Mouse (Mus musculus): Measurements from ENCODE around the gene Tet1. TPM values are rescaled to one million over a fixed set of nuclear protein-coding genes. Genes with fewer than 3 reads are reported as not detected.

The Tet1 gene
- 0.17 and 0.29 TPM in 2 replicates for polyA plus RNA-seq (2012; rRNA removed)

GRCm38 (mm10) chr10:62908896-62909295 lies at the start of gene Tet1:
Gene Tet1, minus strand, starts transcription at chr10:62908996.

DNA sequence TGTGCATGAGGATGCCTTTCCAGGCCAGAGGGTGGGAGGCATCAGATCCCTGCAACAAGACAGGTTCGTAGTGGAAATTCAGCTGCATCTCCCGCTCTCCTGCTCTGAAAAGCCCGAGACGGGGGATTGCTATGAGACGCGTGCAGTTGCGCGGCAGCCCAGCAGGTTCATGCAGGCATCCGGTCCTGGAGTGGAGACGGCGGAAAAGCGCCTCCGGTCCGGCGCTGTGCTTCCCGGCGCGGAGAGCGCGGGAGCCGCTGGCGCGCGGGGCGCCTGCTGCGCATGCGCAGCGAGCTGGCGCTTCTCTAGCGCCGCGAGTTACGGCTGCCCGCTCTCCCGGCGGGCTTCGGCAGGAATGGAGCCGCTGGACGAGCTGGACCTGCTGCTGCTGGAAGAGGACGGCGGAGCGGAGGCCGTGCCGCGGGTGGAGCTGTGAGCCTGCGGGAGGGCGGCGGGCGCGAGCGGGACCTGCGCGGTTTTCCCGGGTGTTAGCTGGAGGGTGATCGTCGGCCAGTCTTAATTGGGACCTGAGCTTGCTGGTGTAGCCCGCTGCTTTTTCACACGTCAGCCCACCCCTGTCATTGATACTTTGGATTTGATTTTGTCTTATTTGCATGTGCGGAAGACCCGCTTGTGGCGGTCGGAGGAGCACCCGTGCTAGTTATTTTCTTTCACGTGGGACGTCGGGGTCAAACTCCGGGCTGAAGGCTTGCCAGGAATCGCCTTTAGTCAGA lies 38.1 kb upstream of the Tet1 start, which contains the start of gene Dna2:
Gene Dna2 (plus strand): TSS at position 289 of the 734 bp plus-strand sequence.

GRCm38 (mm10) chr10:62919925-62920765 lies 11.3 kb upstream of the Tet1 start, which contains the start of gene Slc25a16:
Gene Slc25a16, plus strand, starts transcription at chr10:62920633.

GRCm38 (mm10) chr10:62792177-62793090 lies 116.4 kb downstream of the Tet1 start, which contains the start of gene Ccar1:
Gene Ccar1, minus strand, starts transcription at chr10:62792286.

Other genes with a start within 250 kb of the Tet1 start
- 0.09 and 0.10 TPM in 2 replicates for gene Stox1, start 182.9 kb downstream of the Tet1 start, polyA plus RNA-seq (2012; rRNA removed)
- gene Ccar1, start 116.7 kb downstream of the Tet1 start, polyA plus RNA-seq (2012; rRNA removed): 29.0 and 29.4 TPM in 2 replicates
- 6.6 and 7.2 TPM in 2 replicates for gene Slc25a16, start 11.6 kb upstream of the Tet1 start, polyA plus RNA-seq (2012; rRNA removed)
- 27.4 and 34.5 TPM in 2 replicates for gene Dna2, start 38.0 kb upstream of the Tet1 start, polyA plus RNA-seq (2012; rRNA removed)
- 1.1 TPM in 2 replicates for gene Rufy2, start 71.2 kb upstream of the Tet1 start, polyA plus RNA-seq (2012; rRNA removed)
- gene Hnrnph3, start 115.2 kb upstream of the Tet1 start, polyA plus RNA-seq (2012; rRNA removed): 27.4 TPM in 2 replicates
- 1.8 and 2.4 TPM in 2 replicates for gene Pbld2, start 115.3 kb upstream of the Tet1 start, polyA plus RNA-seq (2012; rRNA removed)
- gene Pbld1, start 151.2 kb upstream of the Tet1 start, polyA plus RNA-seq (2012; rRNA removed): 2.9 and 3.8 TPM in 2 replicates
- gene Atoh7, start 190.7 kb upstream of the Tet1 start, polyA plus RNA-seq (2012; rRNA removed): not detected in 2 replicates